Mouse (Mus musculus): ENCODE data around the gene Espn. TPM values are rescaled to one million over a fixed set of nuclear protein-coding genes. Genes with fewer than 3 reads are reported as not detected.
A peak's percentile ranks its signal among the peaks of the same experiment; 100 is the strongest.

Espn gene
- total and polyA plus RNA-seq, 3 experiments, result 2.4 to 3.2 (median 2.5) TPM

DNA sequence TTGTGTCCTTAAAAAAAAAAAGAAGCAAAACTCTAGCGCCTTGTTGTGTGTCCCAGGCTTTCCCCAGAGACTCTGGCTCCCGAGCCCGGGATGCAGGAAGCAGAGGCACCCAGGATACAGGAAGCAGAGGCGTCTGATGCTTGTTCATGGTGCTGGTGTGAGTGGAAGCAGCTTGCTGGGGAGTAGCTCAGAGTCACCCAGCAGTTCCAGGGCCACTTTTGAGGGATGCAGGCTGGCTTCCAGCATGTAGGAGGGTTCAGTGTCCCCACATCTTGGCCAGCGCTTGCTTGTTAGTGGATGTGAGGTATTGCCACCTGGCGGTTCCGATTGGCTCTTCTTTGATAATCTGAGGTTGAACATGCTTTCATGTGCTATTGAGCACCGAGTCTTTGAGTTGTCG lies 35.0 kb upstream of the Espn start:
- Histone ChIP-seq H3K27ac (peak overlapping the region; percentile 82; the same call in 1 of the 2 replicates), H3K9ac (ENCODE audit: low read depth, low read length) (no peak overlapping the region), H3K27me3 (ENCODE audit: control insufficient read depth, insufficient read depth, low read length) (no peaks in the 10 kb centered on the region), H3K4me1 (ENCODE audit: control insufficient read depth, insufficient read depth, low read length) (peaks cover 34% of the 10 kb centered on the region), H3K79me2 (replicated peaks; ENCODE audit: control insufficient read depth, insufficient read depth, low read length) (no peaks in the 10 kb centered on the region), H3K4me3 (no peak overlapping the region), H3K36me3 (ENCODE audit: control insufficient read depth, insufficient read depth, low read length) (no peaks in the 10 kb centered on the region)
- no peak for TF ChIP-seq POLR2A (IDR thresholded peaks at IDR 0.05; ENCODE audit: insufficient read depth, low read depth, low read length)
- TF ChIP-seq EP300 (IDR thresholded peaks at IDR 0.05; ENCODE audit: insufficient read depth, low read depth, low read length), result no peak
- TF ChIP-seq CTCF (IDR thresholded peaks at IDR 0.05), result no peak
- WGBS, result 55% methylated on average over 9 of the region's 9 CpGs
- intact Hi-C loops (cut with DNase I), result no loop called here
- DNase-seq, result no peak

DNA sequence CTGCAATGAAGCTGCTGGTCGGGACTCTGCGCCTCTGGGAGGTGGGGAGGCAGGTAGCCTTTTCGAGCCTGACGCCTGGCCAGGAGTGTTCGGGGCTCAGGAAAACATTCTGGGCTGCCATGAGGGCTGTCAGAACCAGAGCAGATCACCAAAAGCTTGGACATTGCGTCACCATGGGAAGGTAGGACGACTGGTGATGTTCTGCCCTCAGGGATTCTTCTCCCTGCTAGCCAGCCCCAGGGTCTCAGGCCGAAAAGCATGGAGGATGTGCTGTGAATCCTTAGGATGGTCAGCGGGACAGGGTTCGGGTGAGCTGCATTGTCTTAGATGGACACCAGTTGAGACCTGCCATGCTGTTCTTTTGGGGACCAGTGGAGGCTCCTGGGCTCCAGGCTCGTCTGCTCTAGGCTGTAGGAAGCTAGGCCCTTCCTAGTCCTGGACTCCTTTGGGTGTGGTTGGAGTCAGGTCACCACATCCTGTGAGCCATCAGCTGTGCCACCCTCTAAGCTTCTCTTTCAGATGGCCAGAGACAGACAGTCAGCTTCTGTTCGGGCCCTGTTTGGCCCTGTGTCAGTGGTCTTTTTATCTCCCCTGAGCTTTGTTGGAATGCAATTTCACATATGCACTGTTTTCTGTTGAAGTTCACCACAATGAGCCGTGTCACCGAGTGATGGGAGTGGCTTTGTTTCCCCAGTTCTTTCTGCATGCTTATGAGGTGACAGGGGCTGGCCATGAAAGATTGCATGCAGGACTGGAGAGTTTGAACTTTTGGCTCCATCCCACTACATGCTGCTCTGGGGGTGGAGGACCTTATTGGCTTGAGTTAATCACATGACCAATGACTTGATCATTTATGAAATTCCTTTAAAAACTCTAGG lies 34.3 kb upstream of the Espn start:
- H3K9ac ChIP-seq (ENCODE audit: low read depth, low read length), result peak overlapping the region; percentile 57
- WGBS, result 15% methylated on average over 14 of the region's 14 CpGs
- TF ChIP-seq POLR2A (IDR thresholded peaks at IDR 0.05; ENCODE audit: insufficient read depth, low read depth, low read length), result no peak
- TF ChIP-seq EP300 (IDR thresholded peaks at IDR 0.05; ENCODE audit: insufficient read depth, low read depth, low read length), result no peak
- TF ChIP-seq CTCF (IDR thresholded peaks at IDR 0.05), result no peak
- peaks cover 34% of the 10 kb centered on the region for H3K4me1 ChIP-seq (ENCODE audit: control insufficient read depth, insufficient read depth, low read length)
- no peaks in the 10 kb centered on the region for H3K79me2 ChIP-seq (replicated peaks; ENCODE audit: control insufficient read depth, insufficient read depth, low read length)
- H3K36me3 ChIP-seq (ENCODE audit: control insufficient read depth, insufficient read depth, low read length), result no peaks in the 10 kb centered on the region
- intact Hi-C loops (cut with DNase I), result no loop called here
- H3K27ac ChIP-seq, result peak overlapping the region; percentile 82
- H3K27me3 ChIP-seq (ENCODE audit: control insufficient read depth, insufficient read depth, low read length), result no peaks in the 10 kb centered on the region
- DNase-seq, result no peak
- peak overlapping the region; percentile 11 for H3K4me3 ChIP-seq

DNA sequence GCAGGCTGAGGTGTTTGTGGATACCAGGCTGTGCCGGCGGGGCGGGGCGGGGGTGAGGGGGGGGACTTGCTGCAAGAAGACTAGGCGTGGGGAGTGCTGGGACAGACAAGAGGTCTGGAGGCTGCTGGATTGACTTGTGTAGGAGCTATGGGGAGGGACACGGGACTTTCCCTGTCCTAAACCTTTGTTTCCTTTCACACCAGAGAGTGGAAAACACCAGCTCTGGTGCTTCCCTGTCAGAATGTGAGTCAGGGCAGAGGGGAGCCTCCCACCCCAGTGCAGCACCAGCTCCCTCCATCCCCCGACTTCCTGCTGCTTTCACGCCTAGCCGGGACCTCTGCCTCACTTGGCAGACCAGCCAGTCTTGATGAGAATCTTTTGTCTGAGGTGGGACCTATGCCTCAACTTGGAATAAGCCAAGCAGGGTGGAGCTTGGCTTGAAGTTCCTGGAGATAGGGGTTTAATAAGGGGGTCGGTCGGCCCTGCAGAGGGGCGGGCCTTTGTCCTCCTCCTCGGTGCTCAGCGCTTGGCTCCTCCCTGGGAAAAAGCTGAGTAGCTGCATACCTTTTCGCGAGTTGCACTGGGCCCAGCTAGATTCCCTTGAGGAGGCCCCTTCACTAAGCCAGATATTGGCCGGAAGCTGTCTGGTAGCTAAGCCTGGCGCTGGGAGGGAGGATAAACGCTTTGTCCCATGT lies 33.5 kb upstream of the Espn start:
- 6% methylated on average over 19 of the region's 19 CpGs for WGBS
- H3K79me2 ChIP-seq (replicated peaks; ENCODE audit: control insufficient read depth, insufficient read depth, low read length), result no peaks in the 10 kb centered on the region
- H3K4me1 ChIP-seq (ENCODE audit: control insufficient read depth, insufficient read depth, low read length), result peaks cover 27% of the 10 kb centered on the region
- intact Hi-C loops (cut with DNase I), result loop anchor here (2.0 kb wide), 1 partner anchor 27 kb away; no protein-coding TSS in a partner anchor
- peak; percentile 67 to 71 for DNase-seq
- H3K27ac ChIP-seq, result peak overlapping the region; percentile 82
- no peaks in the 10 kb centered on the region for H3K36me3 ChIP-seq (ENCODE audit: control insufficient read depth, insufficient read depth, low read length)
- no peaks in the 10 kb centered on the region for H3K27me3 ChIP-seq (ENCODE audit: control insufficient read depth, insufficient read depth, low read length)
- H3K9ac ChIP-seq (ENCODE audit: low read depth, low read length), result peak overlapping the region; percentile 57
- TF ChIP-seq CTCF (IDR thresholded peaks at IDR 0.05), result no peak
- peak; percentile 17 for TF ChIP-seq POLR2A (IDR thresholded peaks at IDR 0.05; ENCODE audit: insufficient read depth, low read depth, low read length)
- peak overlapping the region; percentile 11 for H3K4me3 ChIP-seq

DNA sequence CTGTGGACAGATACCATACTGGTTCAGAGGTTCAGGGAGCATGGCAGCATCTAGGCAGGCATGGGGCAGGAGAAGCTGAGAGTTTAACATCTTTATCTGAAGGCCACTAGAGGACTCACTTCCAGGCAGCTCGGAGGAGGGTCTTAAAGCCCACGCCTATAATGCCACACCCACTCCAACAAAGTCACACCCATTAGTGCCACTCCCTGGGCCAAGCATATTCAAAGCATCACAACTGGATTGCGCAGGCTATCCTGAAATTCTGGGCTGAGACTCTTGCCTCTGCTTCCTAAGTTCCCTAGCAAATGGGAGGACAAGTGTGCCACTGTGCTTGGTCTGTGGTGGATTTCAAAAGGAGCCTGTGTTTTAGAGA lies 33.0 kb upstream of the Espn start:
- TF ChIP-seq CTCF (IDR thresholded peaks at IDR 0.05) (peak; percentile 49), POLR2A (IDR thresholded peaks at IDR 0.05; ENCODE audit: insufficient read depth, low read depth, low read length) (peak; percentile 36; the same call in 1 of the 2 replicates), EP300 (IDR thresholded peaks at IDR 0.05; ENCODE audit: insufficient read depth, low read depth, low read length) (0 out of 2 replicates have a peak, but pooled peaks have one; percentile 17)
- Histone ChIP-seq H3K36me3 (ENCODE audit: control insufficient read depth, insufficient read depth, low read length) (no peaks in the 10 kb centered on the region), H3K4me1 (ENCODE audit: control insufficient read depth, insufficient read depth, low read length) (peaks cover 25% of the 10 kb centered on the region), H3K27me3 (ENCODE audit: control insufficient read depth, insufficient read depth, low read length) (no peaks in the 10 kb centered on the region), H3K9ac (ENCODE audit: low read depth, low read length) (no peak overlapping the region; the same call in 1 of the 2 replicates), H3K4me3 (no peak overlapping the region; the same call in 1 of the 2 replicates), H3K79me2 (replicated peaks; ENCODE audit: control insufficient read depth, insufficient read depth, low read length) (no peaks in the 10 kb centered on the region), H3K27ac (peak overlapping the region; percentile 82)
- WGBS, result 9% methylated on average over 3 of the region's 3 CpGs
- intact Hi-C loops (cut with DNase I), result loop anchor here (2.0 kb wide), 1 partner anchor 28 kb away; no protein-coding TSS in a partner anchor
- peak in 1 of 2 experiments; percentile 44 for DNase-seq

DNA sequence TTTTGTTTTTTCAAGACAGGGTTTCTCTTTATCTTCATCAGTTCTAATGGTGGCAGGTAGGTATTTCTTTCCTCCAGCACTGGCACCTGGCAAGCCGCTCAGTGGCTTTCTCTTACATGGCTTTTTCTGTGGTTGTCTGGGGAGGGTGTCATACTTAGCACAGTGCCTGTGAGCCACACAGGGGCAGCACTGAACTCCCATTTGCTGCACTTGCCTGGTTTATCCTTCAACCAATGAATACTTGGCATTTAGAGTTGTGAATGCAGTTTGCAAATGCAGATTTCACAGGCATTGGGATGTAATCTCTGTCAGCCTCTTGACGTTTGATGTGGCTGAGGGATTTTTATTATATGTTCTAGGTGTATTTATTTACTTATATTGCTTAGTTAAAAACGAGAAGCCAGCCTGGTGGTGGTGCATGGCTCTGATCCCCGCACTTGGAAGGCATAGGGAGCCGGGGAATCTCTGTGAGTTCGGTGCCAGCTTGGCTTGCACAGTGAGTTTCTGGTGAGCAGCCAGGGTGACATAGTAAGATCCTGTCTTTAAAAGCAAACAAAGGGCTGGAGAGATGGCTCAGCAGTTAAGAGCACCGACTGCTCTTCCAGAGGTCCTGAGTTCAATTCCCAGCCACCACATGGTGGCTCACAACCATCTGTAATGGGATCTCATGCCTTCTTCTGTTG lies 32.3 kb upstream of the Espn start:
- WGBS, result 27% methylated on average over 7 of the region's 7 CpGs

More for the DNA sequence above, 32.3 kb upstream of the Espn start:
- TF ChIP-seq EP300 (IDR thresholded peaks at IDR 0.05; ENCODE audit: insufficient read depth, low read depth, low read length), result 0 out of 2 replicates have a peak, but pooled peaks have one; percentile 7
- TF ChIP-seq POLR2A (IDR thresholded peaks at IDR 0.05; ENCODE audit: insufficient read depth, low read depth, low read length), result no peak
- peak; percentile 62 for TF ChIP-seq CTCF (IDR thresholded peaks at IDR 0.05)
- H3K9ac ChIP-seq (ENCODE audit: low read depth, low read length), result no peak overlapping the region
- H3K79me2 ChIP-seq (replicated peaks; ENCODE audit: control insufficient read depth, insufficient read depth, low read length), result no peaks in the 10 kb centered on the region
- DNase-seq, result no peak
- H3K4me1 ChIP-seq (ENCODE audit: control insufficient read depth, insufficient read depth, low read length), result peaks cover 21% of the 10 kb centered on the region
- no peak overlapping the region; the same call in 1 of the 2 replicates for H3K27ac ChIP-seq
- H3K36me3 ChIP-seq (ENCODE audit: control insufficient read depth, insufficient read depth, low read length), result no peaks in the 10 kb centered on the region
- no peak overlapping the region for H3K4me3 ChIP-seq
- H3K27me3 ChIP-seq (ENCODE audit: control insufficient read depth, insufficient read depth, low read length), result no peaks in the 10 kb centered on the region
- intact Hi-C loops (cut with DNase I), result loop anchor here (2.0 kb wide), 1 partner anchor 28 kb away; no protein-coding TSS in a partner anchor

Data from heart, adult 2 months (tissue).